Mouse (Mus musculus): ENCODE measurements around the gene Tspan4.

DNA sequence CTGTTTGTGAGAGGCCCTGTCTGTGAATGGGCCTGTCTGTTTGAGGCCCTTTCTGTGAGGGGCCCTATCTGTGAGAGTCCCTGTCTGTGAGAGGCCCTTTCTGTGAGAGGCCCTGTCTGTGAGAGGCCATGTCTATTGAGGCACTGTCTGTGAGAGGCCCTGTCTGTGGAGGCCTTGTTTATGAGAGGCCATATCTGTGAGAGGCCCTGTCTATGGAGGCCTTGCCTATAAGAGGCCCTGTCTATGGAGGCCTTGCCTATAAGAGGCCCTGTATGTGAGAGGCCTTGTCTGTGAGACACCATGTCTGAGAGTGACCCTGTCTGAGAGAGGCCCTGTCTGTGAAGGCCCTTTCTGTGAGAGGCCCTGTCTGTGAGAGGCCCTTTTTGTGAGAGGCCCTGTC is 33.1 kb downstream of the Tspan4 start:
- no peak for TF ChIP-seq CTCF (IDR thresholded peaks at IDR 0.05; ENCODE audit: low read depth, low read length)
- TF ChIP-seq GATA1 (IDR thresholded peaks at IDR 0.05; ENCODE audit: borderline replicate concordance, low read length) = no peak
- no peak for TF ChIP-seq TAL1 (conservative IDR thresholded peaks at IDR 0.05; ENCODE audit: low read depth, low read length)
